Mouse (Mus musculus) MEL (cell line): Measurements from ENCODE around the gene Kdm5b.

Source experiments
- BHLHE40 ChIP-seq: IDR thresholded peaks from 2 replicates; pipeline ENCODE4 v1.6.1; 2012; ENCODE audit warnings: low read depth, mild to moderate bottlenecking, inconsistent platforms, low read length, improper control_type of control experiment, borderline replicate concordance
- CTCF ChIP-seq, 3 experiments: IDR thresholded peaks in 2 of 3; conservative IDR thresholded peaks in 1 of 3; 2 replicates each; pipeline ENCODE4 v1.5.1; 2011 to 2012; ENCODE audit warnings: low read length in 3 of 3, low read depth in 2 of 3, mild to moderate bottlenecking in 2 of 3, improper control_type of control experiment in 1 of 3, inconsistent platforms in 1 of 3, mixed read lengths in 1 of 3, moderate library complexity in 1 of 3; ENCODE audit not compliant: control insufficient read depth in 1 of 3, insufficient read depth in 1 of 3, poor library complexity in 1 of 3, severe bottlenecking in 1 of 3
- EP300 ChIP-seq, 2 experiments: IDR thresholded peaks; 2 replicates each; pipeline ENCODE4 v1.6.1; 2011; ENCODE audit warnings: improper control_type of control experiment in 2 of 2, low read length in 2 of 2, low read depth in 1 of 2, mild to moderate bottlenecking in 1 of 2
- GABPA ChIP-seq: IDR thresholded peaks from 2 replicates; pipeline ENCODE4 v1.6.1; 2012; ENCODE audit warnings: low read depth, mild to moderate bottlenecking, inconsistent platforms, low read length, improper control_type of control experiment, moderate library complexity
- GATA1 ChIP-seq: IDR thresholded peaks from 2 replicates; pipeline ENCODE4 v1.6.1; 2011; ENCODE audit warnings: low read depth, low read length, improper control_type of control experiment
- MEF2A ChIP-seq: IDR thresholded peaks from 2 replicates; pipeline ENCODE4 v1.6.1; 2014; ENCODE audit warnings: low read depth, mild to moderate bottlenecking, inconsistent platforms, low read length, improper control_type of control experiment; ENCODE audit not compliant: poor library complexity, insufficient replicate concordance, severe bottlenecking; ENCODE audit errors: extremely low read depth
- RCOR1 ChIP-seq: IDR thresholded peaks from 2 replicates; pipeline ENCODE4 v1.6.1; 2012; ENCODE audit warnings: low read depth, mild to moderate bottlenecking, inconsistent platforms, low read length, improper control_type of control experiment

DNA sequence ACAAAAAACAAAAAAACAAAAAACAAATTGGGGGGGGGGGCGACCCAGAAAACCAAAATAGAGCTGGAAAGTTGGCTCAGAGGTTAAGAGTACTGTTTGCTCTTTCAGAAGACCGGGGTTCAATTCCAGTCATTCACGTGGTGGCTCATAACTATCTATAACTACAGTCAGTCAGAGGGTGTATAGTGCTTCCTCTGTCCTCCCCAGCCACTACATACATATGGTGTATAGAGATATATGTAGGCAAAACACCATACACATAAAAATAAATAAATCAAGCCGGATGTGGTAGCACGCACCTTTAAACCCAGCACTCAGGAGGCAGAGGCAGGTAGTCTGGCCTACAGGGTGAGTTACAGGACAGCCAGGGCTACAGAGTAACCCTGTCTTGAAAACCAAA is 54.6 kb downstream of the Kdm5b start:
- TF ChIP-seq EP300 (IDR thresholded peaks at IDR 0.05; ENCODE audit: low read depth in 1 of 2, low read length in 2 of 2) (no peak), RCOR1 (no peak), CTCF (IDR thresholded peaks at IDR 0.05 in 2 of 3, conservative IDR thresholded peaks at IDR 0.05 in 1 of 3; ENCODE audit: control insufficient read depth in 1 of 3, insufficient read depth in 1 of 3, low read depth in 2 of 3, low read length in 3 of 3, poor library complexity in 1 of 3, severe bottlenecking in 1 of 3) (no peak), MEF2A (no peak), GATA1 (no peak), GABPA (no peak), BHLHE40 (no peak)
